Mouse (Mus musculus) heart, postnatal 0 days (tissue): ENCODE data around the gene Atp6v0e. TPM values are rescaled to one million over a fixed set of nuclear protein-coding genes. Genes with fewer than 3 reads are reported as not detected.
A peak's percentile ranks its signal among the peaks of the same experiment; 100 is the strongest.

Experiments used
- ATAC-seq: fragments of 200-750 bp; cut with Nextera tagmentation; 2 replicates; pipeline ENCODE4 v1.8.0; 2017; ENCODE audit warnings: low read depth, moderate number of reproducible peaks, moderate library complexity; ENCODE audit not compliant: insufficient read depth
- DNase-seq: peaks from one replicate; pipeline ENCODE4 v3.0.0-alpha.2; 2016; ENCODE audit warnings: low spot score
- H3K27ac ChIP-seq: fragments of 300-500 bp; sonication (generic); 2 replicates; pipeline ENCODE4 v1.5.1; 2014; ENCODE audit warnings: low read depth, mild to moderate bottlenecking
- H3K27me3 ChIP-seq: fragments of 300-500 bp; sonication (generic); 2 replicates; pipeline ENCODE4 v1.6.1; 2014; ENCODE audit warnings: low read length, mixed read lengths; ENCODE audit not compliant: control insufficient read depth, insufficient read depth
- H3K36me3 ChIP-seq: fragments of 300-500 bp; sonication (generic); replicated peaks from 2 replicates; pipeline ENCODE4 v1.6.1; 2014; ENCODE audit warnings: low read length, mixed read lengths; ENCODE audit not compliant: control insufficient read depth, insufficient read depth
- H3K4me1 ChIP-seq: fragments of 300-500 bp; sonication (generic); 2 replicates; pipeline ENCODE4 v1.6.1; 2014; ENCODE audit warnings: antibody characterized with exemption; ENCODE audit not compliant: control insufficient read depth, insufficient read depth
- H3K4me2 ChIP-seq: fragments of 300-500 bp; sonication (generic); 2 replicates; pipeline ENCODE4 v1.6.1; 2014; ENCODE audit warnings: low read depth, mild to moderate bottlenecking, low read length, moderate library complexity
- H3K4me3 ChIP-seq: fragments of 300-500 bp; sonication (generic); 2 replicates; pipeline ENCODE4 v1.5.1; 2014; ENCODE audit warnings: low read depth, low read length
- H3K9ac ChIP-seq: fragments of 300-500 bp; sonication (generic); replicated peaks from 2 replicates; pipeline ENCODE4 v1.6.1; 2014; ENCODE audit warnings: low read depth, low read length, mixed read lengths
- H3K9me3 ChIP-seq: fragments of 300-500 bp; sonication (generic); replicated peaks from 2 replicates; pipeline ENCODE4 v1.6.1; 2016; ENCODE audit warnings: low read length; ENCODE audit not compliant: control insufficient read depth
- CTCF ChIP-seq: IDR thresholded peaks from 2 replicates; pipeline ENCODE4 v1.5.1; 2016; ENCODE audit warnings: antibody characterized with exemption, control low read depth, low read depth
- EP300 ChIP-seq: IDR thresholded peaks from 2 replicates; pipeline ENCODE4 v1.6.1; 2016; ENCODE audit warnings: antibody characterized with exemption, low read depth
- whole genome bisulfite sequencing: fragments of 180-500 bp; shearing (Covaris S2); extraction: QIAGEN DNeasy Blood & Tissue Kit; methylation state at CpG from one replicate; pipeline ENCODE4 v1.1.7; 2014; 5-methylcytosine and 5-hydroxymethylcytosine counted together
- polyA plus RNA-seq: library from polyadenylated mRNA; unstranded; fragments of >200 nt; fragmentation: Nextera tagmentation; extraction: Ambion mirVana; gene quantifications from 2 replicates; pipeline ENCODE4 v1.2.1, GENCODE M21; 2015
- total RNA-seq: library from RNA; depleted of rRNA; stranded (reverse); fragments of >200 nt; gene quantifications from 2 replicates; pipeline ENCODE4 v1.2.3, GENCODE M21; 2014; ENCODE audit warnings: low replicate concordance

Gene Atp6v0e
- total and polyA plus RNA-seq, 2 experiments from 2014 or later = 206 to 298 TPM

DNA sequence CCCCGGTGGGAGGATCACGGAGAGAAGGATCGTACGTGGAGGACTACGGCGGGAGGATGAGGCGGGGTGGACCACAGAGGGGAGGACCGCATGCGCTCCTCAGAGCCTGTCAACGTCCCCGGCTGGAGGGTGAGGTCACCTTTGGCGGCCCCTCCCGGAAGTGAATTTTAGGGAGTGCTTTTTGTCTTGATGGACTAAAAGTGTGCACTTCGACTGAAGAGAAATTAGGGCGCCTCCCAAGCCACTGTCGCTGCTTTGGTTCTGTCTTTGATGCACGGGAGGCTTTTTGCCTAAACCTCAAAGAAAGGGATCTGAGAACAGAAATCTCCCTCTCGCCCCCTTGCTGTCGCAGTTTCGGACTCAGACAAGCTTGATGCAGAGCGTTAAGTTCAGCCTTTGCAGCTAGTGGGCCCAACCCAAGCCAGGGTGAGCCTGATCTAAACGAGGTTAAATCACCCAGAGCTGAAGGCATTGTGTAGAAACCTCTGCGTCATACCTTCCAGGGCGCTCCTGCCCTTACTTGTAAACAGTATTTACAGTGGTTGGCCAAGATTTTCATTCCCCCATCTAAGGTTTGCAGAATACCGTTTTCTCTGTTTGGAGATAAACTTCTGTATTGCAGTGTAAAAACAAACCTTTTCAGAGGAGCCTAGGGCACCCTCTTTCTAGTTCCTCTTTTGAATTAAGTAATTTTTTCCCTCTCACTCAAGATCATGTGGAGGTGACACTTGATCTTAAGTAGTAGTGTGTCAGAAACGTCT lies 13.8 kb downstream of the Atp6v0e start:
- DNase-seq (peak; percentile 80), ATAC-seq (peak; percentile 86)
- Histone ChIP-seq H3K9ac (peak overlapping the region; percentile 73), H3K27me3 (no peaks in the 10 kb centered on the region), H3K4me1 (peaks cover 19% of the 10 kb centered on the region), H3K4me2 (peak overlapping the region; percentile 65), H3K27ac (peak overlapping the region; percentile 96), H3K9me3 (no peaks in the 10 kb centered on the region), H3K36me3 (peaks cover 9% of the 10 kb centered on the region), H3K4me3 (peak overlapping the region; percentile 82)
- no peak for TF ChIP-seq EP300
- TF ChIP-seq CTCF = peak; percentile 29
- under 1% methylated on average over 26 of the region's 26 CpGs for WGBS

DNA sequence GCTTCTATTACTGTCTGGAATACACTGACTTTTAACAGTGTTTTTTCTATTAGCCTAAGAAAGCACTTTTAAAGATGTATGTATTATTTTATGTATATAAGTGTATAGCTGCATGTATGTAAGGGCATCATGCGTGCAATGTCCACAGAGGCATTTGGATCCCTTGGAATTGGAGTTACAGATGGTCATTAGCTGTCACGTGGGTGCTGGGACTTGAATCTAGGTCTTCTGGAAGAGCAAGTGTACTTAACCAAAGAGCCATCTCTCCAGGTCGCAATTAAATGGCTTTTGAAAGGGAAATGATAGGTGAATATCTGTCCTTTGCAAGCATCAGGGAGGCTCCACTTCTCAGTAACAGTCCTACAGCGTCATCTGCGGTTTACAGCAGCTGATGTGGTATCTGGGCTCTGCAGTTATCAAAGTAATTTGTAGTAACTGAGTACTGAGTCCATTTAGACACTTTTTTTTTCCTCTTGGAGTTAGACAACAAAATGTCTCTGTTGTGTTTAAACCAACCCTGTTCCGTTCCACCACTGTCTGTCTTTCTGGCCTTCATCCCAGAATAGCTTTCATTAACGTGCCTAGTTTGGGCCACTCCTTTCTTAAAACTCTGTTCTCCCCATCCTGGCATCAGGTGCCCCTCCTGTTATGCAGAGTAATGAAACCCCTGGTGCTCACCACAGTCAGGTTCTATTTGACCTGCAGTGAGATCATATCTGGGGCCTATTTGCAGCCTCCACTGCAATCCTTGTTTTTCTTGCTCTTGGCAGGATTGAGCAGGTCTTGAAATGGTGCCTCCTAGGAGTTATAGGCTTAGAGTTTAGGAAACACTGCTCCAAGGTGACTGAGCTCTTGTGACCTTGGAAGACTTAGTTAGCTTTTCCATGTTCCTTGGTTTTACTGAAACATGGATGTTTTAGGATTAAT lies 14.9 kb downstream of the Atp6v0e start:
- Histone ChIP-seq H3K27ac (peak overlapping the region; percentile 96), H3K4me1 (peaks cover 19% of the 10 kb centered on the region), H3K4me2 (peak overlapping the region; percentile 65), H3K4me3 (peak overlapping the region; percentile 82; the same call in 1 of the 2 replicates), H3K36me3 (peaks cover 9% of the 10 kb centered on the region), H3K9ac (peak overlapping the region; percentile 73; the same call in 1 of the 2 replicates), H3K27me3 (no peaks in the 10 kb centered on the region), H3K9me3 (no peaks in the 10 kb centered on the region)
- ATAC-seq = no peak
- 57% methylated on average over 7 of the region's 7 CpGs for WGBS
- TF ChIP-seq CTCF (no peak), EP300 (no peak)
- no peak for DNase-seq

DNA sequence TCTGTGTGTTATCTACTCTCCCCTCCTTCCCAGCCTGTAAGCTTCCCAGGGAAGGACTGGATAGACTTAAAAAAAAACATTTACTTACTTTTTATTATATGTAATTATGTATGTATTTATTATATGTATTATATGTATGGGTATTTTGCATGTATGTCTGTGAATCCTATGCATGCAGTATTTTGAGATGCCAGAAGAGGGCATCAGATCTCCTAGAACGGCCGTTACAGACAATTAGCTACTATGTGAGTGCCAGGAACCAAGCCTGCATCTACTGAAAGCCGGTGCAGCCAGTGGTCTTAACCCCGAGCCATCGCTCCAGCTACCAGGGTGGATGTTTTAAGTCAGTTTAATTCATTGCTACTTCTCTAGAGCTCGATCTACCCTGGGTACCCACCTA lies 18.2 kb downstream of the Atp6v0e start:
- Histone ChIP-seq H3K27ac (no peak overlapping the region), H3K9ac (no peak overlapping the region), H3K27me3 (no peaks in the 10 kb centered on the region), H3K4me3 (no peak overlapping the region), H3K4me1 (peaks cover 17% of the 10 kb centered on the region), H3K4me2 (no peak overlapping the region), H3K36me3 (peaks cover 25% of the 10 kb centered on the region), H3K9me3 (no peaks in the 10 kb centered on the region)
- TF ChIP-seq CTCF (no peak), EP300 (no peak)
- DNase-seq = no peak
- 89% methylated on average over 6 of the region's 6 CpGs for WGBS
- ATAC-seq = no peak

DNA sequence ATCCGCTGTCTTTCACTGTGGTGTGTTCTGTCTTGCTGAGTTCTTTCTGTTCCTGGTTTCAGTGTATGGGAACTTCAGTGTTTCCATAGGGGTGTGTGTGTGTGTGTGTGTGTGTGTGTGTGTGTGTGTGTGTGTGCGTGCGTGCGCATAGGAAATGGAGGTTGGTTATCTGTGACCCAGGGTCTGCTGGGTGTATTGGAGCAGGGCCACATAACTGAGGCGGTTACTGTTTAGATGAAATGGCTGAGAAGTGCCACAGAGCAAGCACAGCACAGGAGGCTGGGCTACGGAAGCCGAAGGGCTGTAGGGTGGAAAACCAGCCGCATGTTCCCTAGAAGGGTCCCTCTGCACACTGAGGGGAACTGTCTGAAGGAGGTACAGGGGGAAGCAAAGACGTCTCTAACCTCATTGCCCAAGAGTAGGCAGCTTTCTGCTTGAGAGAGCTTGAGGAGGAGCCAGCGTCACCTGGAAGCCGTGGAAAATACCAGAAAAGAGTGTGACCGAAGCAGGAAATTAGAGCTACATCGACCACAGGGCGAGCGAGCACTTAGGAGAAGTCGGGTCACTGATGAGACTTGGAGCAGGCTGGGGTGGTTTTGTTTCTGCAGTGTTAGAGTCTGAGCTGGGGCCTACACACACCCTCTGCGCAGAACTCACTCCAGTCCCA lies 23.4 kb downstream of the Atp6v0e start:
- Histone ChIP-seq H3K9me3 (no peaks in the 10 kb centered on the region), H3K4me1 (0 out of 2 replicates have a peak, but pooled peaks cover 3% of the 10 kb centered on the region), H3K4me2 (no peak overlapping the region), H3K36me3 (peaks cover 16% of the 10 kb centered on the region), H3K9ac (no peak overlapping the region), H3K27me3 (no peaks in the 10 kb centered on the region), H3K4me3 (no peak overlapping the region), H3K27ac (no peak overlapping the region)
- no peak for TF ChIP-seq CTCF
- TF ChIP-seq EP300 = no peak
- DNase-seq = no peak
- no peak; the same call in 1 of the 2 replicates for ATAC-seq
- 80% methylated on average over 17 of the region's 17 CpGs for WGBS
